Mouse (Mus musculus) monocyte, adult 5-6 weeks (primary cell): ENCODE data around the gene Vgll4. TPM values are rescaled to one million over a fixed set of nuclear protein-coding genes. Genes with fewer than 3 reads are reported as not detected.

Source experiments
- ATAC-seq: fragments of 153-309, 156-312 bp; replicated peaks from 2 replicates; pipeline ENCODE4 v1.8.0; 2017; ENCODE audit warnings: mild to moderate bottlenecking; ENCODE audit not compliant: low TSS enrichment, insufficient number of reproducible peaks, severe bottlenecking, poor library complexity, low FRiP score
- total RNA-seq: library from RNA; stranded (forward); fragments of 200-1000, 200-491, 200-594 nt; gene quantifications from 3 replicates; pipeline ENCODE4 v1.2.3, GENCODE M21; 2017

Gene Vgll4
- total RNA-seq, 1 experiment from 2014 or later: 88.1 TPM

DNA sequence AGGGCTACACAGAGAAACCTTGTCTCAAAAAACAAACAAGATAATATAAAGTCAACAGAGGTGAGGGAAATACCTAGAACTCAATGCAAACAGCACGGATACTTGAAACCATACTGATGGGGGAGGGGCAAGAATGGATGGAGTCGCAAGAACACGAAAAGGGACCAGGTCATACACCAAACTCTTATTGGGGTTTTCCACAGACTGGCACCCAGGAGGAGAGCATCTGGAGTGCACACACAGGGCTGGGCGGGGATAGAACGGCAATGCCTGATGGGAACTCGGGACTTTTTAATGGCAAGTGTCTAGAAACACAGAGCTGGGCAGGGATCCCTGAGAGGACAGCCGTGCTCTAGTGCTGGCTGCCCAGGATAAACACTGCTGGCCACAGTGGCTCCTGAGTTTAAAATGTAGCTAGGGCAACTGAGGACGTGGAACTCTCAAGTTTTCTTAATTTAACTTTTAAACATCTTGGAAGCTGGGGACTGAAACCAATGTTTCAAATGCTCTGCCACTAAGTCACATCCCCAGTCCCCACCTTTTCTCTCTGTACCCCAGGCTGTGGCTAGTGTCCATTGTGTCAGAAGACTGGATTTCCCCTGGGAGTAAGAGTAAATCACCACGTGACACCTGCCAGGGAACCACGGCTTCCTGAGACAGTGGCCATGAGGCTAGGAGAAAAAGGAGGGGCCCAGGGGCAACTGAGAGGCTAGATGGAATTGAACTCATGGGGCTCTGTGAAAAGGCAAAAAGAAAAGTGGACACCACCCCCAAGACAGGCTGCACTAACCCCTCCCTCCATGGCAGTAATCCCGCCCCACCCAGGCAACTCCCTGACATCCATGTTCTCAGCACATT, 83.1 kb downstream of the Vgll4 start:
- ATAC-seq: no peak

DNA sequence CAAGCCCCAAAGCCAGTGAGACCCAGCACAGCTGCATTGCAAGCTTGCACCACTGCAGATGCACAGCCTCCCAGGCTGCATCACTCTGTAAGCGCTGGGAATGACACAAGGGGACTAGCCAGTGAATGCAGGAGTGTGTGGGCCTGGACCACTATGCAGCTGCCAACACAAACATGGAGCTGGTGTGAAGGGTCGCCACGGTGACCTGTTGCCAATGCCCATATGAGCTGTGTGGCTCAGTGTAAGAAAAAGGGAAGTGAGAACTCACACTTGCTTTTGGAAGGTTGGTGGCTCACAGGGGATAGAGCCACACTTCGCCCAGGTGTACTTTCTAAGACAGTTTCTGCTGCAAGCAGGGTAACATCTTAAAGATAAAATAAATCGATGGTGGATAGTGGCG, 83.8 kb downstream of the Vgll4 start:
- ATAC-seq: no peak

DNA sequence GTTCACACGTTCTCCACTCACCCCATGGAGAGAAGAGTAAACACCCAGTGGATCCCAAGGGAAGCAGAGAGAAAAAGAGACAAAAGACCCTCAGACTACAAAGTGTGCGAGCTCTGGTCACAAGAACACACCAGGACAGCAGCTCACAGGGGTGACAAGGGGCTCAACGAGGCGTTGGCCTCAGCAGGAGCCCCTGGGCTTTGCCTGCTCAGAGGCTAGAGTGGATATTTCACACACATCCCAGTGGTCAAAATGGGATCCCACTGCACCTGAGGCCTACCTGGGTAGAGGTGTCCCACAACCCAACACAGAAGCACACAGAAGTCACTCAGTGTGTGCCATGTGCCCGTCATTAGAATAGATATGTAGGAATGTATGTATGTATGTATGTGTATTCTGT, 84.7 kb downstream of the Vgll4 start:
- ATAC-seq: no peak

DNA sequence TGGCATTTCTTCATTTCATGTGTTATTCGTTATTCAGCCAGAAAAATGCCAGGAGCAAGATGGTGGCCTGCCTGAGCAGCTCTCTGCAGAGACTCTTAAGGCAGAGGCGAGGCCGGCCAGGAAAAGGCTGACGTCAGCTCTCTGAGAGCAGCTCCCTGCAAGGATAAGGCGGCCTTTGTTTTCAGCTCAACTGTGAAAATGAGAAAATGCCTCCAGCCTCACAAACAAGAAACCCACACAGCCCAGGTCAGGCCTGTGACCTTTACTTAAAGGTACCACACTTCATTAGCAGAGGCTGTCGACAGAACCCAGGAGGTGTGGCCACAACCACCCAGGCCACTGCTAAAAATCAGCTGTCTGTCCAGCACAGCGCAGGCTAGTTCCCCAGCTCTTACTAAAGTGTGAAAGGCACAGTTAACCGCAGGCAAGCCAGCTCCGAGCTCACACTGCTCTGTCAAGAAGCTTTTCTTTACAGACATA, 86.5 kb downstream of the Vgll4 start:
- ATAC-seq: peak; percentile 76

DNA sequence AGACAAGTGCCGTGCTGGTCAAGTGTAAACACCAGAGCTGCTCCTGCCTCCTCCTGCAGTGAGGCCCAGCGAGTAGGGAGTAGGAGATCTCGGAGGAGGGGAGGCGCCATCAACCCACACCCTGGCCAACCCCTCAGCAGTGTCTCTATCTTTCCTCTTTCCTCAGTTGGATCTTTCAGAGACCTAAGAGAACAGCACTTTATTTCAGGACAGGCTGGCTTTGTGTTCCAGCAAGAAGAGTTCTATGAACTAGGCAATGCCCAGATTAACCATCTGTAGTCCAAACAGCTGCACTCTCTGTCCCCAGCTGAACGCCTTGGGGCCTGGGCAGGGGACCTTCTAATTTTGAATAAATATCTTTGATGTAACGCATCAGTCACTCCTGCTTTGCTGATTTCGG, 87.1 kb downstream of the Vgll4 start:
- no peak for ATAC-seq

DNA sequence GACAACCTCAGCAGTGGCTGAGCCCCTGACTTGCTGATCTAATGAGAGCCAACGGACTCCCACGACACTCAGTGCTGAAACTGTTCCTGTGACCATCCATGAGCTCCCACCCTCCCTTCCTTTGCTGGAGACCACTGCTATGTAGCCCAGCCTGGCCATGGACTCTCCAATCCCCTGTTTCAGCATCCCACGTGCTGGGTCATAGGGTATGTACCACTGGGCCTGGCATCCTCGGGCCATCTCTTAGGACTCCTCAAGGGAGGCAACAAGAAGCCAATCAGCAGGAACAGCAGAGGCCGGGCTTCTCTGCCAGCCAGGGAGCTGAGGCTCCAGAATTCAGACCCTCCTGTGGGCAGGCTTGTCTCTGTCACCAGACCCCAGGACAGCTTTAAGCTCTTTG, 87.6 kb downstream of the Vgll4 start:
- ATAC-seq: no peak

DNA sequence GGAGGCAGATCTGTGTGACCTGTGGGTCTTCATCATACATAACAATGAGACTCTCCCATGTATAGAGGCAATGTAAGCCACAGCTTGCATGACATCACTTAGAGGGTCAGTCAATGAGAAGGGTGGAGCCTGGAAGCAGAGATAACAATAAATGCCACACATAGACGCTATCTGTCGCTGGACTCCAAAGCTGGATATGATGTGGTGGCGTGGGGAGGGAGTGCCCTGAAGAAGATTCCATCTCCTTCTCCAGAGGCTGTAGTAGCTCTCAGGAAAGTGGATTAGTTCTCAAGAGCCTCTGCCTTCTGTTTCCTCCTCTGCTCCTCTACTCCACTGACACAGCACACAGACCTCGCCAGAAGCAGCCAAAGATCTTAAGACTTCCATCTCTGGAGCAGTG, 89.0 kb downstream of the Vgll4 start:
- no peak for ATAC-seq

DNA sequence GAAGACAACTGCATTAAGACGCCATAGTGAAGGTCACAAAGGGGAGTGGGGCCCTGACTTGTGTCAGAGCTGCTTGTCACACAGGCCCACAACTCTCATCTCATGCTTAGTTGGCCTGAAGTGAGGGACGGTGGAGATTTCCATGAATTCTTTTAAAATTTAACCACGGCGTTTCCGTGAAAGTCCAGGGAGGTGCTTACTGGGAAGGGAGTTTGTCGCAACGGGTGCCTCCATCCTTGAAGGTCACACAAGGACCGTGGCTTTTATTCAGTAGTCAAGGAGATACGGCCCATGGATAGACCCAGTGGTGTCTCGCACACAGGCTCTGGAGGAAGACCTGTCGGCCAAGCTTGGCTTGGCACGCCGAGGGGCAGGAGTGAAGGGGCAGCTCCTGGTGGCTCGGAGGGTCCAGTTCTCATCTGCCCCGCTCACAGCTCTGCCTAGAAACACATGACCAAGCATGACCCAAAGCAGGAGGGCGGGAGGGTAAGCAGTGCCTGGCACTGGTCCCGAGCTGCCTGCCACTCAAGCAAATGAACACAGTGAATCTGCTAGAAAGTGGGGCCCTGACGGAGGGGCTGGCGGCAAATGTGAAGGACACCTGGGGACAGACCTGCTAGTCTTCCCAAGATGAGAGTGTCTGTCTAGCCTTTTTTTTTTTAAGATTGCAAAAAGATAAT, 90.8 kb downstream of the Vgll4 start:
- ATAC-seq: no peak

DNA sequence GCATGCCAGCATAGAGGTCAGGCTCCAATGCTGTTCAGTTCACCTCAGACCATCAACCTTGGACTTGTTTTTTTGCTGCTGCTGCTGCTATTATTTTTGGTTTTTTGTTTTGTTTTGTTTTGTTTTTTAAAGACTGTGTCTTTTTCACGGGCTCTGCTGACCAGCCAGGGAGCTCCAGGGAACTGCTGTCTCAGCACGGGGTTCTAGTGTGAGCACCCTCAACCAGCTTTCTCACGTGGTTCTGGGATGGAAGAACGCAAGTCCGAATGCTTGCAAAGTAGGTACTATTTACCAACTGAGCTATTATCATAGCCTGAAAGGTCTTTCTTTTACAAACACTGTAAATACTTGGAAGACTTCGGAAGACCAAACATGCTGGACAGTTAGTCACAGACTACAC, 93.2 kb downstream of the Vgll4 start:
- no peak for ATAC-seq

DNA sequence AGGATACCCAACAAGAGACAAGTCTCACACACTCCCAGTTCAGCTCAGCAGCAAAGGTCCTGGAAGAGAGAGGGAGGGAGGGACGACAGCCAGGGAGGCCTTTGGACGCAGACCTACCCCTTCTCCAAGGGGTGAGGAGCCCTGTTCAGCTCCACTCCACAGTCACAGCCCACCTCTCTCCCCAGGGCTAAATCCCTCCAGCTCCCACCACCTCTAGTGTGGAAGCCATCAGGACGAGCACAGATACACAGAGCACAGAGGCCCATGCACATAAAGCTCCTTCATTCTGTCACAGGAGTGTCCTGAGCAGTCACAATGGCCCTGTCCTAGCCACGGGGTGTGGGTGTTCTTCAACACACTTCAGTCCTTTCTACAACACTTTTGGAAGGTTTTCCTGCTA, 93.8 kb downstream of the Vgll4 start:
- no peak for ATAC-seq

DNA sequence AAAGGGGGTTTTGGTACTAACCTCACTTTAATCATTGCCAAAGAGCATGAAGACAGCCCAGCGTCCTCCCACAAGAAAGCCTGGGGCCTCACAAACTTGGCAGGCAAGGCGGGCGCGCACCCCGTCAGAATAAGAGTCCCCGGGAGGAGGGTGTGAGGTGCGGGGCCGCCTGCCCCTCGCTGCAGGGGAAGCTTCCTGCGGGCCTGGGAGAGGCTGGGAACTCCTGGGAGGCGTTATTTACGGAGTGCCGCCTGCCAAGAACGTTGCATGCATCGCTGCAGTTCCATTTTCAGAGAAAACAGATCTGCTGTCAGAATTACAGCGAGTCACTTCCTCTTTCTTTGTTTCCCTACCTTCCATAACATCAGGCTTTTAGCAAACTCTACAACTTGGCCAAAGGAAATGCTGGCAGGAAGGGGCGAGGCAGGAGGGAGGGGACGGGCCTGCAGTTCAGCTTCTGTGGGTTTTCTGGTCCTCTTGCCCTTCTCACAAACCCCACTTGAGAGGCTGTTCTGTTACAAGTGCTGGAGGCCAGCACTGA, 94.7 kb downstream of the Vgll4 start:
- peak; percentile 77 for ATAC-seq

DNA sequence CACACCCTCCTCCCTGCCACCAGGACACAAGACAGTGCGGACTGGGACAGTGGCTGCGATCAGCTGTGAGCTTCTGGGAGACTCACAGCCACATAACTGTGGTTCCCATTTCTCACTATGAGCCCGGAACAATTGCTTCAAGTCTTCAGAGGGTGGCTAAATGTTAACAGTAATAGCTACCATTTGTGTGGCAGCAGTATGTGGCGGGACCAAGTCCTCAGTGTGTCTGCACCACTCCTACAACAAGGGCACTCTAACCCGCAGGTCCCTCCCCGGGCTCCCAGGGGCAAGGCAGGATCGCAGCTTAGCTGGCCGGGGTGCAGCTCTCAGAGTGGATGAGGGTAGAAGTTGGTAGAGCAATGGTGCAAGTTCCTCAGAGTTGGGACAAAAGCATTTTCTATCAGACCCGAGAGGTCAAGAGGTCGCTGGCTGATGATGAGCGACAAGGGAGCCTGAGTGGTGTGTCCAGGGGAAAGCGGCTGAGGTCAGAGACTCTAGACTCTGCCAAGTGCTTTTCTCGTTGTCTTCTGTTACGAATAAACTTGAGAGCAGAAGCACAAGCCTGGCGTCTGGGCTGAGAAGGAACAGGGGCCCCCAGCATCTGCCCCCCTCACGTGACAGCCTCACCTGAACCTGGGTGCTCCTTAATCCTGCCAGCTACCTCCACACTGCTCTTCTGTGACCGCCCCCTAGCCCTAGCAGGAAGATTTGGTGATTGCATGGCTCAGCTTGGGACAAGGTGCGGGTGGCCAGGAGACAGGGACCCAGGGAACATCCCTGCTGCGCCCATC, 95.5 kb downstream of the Vgll4 start:
- ATAC-seq: peak; percentile 9; the same call in 1 of the 2 replicates

DNA sequence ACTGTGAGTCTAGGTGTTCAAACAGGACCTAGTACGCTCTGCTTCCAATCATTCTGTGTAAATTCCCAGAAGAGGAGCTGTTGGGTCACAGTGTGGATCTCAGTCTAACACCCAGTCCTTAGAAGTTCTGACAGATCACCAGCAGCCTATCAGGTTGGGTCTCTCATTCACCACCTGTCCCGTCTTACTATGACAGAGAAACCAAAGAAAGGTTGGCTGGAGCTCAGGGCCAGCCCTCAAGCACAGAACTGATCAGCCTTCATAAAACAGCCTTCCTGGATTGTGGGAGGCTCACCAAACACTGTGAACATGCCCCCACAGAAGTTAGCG, 96.0 kb downstream of the Vgll4 start:
- ATAC-seq: no peak

DNA sequence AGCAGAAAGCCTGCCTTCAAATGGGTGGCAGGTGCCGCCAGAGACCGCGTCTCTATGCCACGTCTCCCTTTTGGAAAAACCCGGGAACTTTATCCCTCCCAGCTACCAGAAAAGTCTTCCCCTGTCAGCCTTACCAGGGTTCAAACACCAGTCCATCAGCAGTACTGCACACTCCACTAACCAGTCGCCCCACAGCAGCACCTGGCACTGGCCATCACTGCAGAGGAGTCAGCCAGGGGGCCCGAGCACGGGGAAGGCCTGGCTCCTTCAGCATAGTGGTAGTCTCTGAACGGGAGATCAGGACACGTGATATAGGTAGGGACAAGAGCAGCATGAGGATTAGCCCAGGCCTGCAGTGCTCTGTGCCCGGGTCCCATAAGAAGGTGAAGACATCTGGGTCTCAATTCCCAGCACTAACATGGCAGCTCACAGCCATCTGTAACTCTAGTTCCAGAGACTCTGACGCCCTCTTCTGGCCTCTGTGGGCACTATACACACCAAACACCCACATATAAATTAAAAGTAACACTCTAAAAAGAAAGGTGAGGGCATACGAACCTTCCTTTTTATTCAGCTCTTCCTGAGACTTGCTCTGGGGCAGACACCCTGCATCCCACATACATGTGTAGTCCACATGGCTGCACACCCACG, 98.7 kb downstream of the Vgll4 start:
- ATAC-seq: no peak

DNA sequence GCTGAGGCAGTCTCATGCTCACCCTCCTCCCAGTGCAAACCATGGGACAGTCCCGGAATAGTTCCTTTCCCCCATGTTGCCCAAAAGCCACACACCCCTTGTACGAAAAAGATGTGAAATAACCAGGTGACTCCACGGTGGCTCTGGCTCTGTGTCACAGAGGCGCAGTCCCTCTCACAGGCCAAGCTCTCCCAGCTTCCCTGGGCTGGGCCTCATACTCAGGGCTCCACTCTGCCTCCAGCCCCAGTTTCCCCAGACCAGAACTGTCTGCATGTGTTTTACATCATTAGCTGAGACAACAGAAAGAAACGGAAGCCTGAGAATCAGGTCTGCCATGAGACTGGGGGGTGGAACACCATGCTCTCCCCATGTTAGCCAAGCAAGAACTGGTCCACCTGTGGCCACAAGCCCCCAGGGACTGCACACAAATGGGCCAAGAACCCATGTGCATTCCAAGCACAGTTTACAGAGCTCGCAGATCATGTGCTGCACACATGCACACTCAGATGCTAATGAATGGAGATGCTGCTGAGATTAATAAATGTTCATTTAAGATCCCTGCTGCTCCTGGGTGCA, 100.2 kb downstream of the Vgll4 start:
- ATAC-seq: no peak

DNA sequence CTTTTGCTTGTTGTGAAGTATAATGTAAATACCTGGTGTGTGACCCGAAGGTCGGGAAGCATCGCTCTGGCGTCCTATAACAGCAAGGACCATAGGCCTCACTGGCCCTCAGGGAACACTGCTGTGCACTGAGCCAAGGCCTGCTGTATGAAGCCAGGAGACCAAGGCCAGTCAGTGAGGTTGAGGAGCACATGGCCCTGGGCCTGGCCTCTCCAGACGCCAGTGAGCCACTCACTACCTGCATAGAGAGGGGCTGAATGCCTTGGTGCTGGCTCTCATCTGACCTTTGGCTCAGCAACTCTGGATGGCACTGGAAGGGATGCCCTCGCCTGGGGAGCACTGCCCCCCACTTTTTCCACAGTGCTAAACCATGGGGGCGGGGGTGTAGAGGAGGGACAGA, 101.1 kb downstream of the Vgll4 start:
- ATAC-seq: no peak

DNA sequence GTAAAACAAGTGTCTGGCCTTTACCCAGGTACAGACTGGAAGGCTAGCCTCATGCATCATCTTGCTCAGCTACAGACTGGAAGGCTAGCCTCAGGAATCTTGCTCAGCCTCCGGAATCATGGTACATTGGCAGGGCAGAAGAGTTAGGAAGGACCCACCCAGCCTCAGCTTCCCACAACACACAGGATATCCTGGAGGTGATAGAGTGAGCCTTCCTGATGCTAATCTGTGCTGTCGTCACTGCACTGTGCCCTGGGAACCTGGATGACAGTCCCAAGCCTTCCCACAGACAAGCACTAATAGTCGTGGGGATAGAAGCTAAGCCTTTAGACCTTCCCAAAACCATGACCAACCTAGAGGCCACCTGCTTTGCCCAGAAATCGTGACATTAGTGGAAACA, 103.2 kb downstream of the Vgll4 start:
- ATAC-seq: no peak

DNA sequence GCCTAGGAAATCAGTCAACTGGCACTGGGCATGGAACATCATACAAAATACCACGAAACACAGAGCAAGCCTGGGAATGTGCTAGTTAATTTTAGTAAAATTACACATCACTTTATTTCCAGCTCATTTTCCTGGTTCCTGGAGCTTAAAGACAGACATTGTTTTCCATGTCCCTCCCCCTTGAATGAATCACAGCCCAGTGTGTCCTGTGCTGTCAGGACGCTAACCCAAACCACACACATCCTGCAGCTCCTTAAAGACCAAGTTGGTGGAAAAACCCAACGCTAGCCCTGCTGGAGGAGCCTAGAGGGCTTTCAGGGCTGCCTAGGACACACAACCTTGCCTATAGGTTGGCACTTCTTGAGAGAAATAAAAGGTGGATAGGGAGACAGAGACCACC, 103.7 kb downstream of the Vgll4 start:
- no peak for ATAC-seq
